Mouse (Mus musculus) testis, adult 2 months (tissue): ENCODE measurements around the gene Hfe2. TPM values are rescaled to one million over a fixed set of nuclear protein-coding genes. Genes with fewer than 3 reads are reported as not detected.
A peak's percentile ranks its signal among the peaks of the same experiment; 100 is the strongest.

Experiments
- H3K27ac ChIP-seq: fragments of 200-500 bp; 2 replicates; pipeline ENCODE4 v1.5.1; 2012; ENCODE audit warnings: low read depth, low read length; ENCODE audit not compliant: control insufficient read depth, insufficient read depth
- H3K27me3 ChIP-seq: fragments of 200-500 bp; 2 replicates; pipeline ENCODE4 v1.6.1; 2012; ENCODE audit warnings: mild to moderate bottlenecking, low read length, moderate library complexity; ENCODE audit not compliant: control insufficient read depth, insufficient read depth
- H3K36me3 ChIP-seq: fragments of 200-500 bp; 2 replicates; pipeline ENCODE4 v1.6.1; 2012; ENCODE audit warnings: mild to moderate bottlenecking, low read length; ENCODE audit not compliant: control insufficient read depth, insufficient read depth
- H3K4me1 ChIP-seq: fragments of 200-500 bp; 2 replicates; pipeline ENCODE4 v1.6.1; 2012; ENCODE audit warnings: low read length; ENCODE audit not compliant: control insufficient read depth, insufficient read depth
- H3K4me3 ChIP-seq: fragments of 200-500 bp; 2 replicates; pipeline ENCODE4 v1.5.1; 2012; ENCODE audit warnings: low read depth, mild to moderate bottlenecking, low read length, moderate library complexity, mixed read lengths; ENCODE audit not compliant: control insufficient read depth
- CTCF ChIP-seq: fragments of 200-500 bp; IDR thresholded peaks from 2 replicates; pipeline ENCODE4 v1.5.1; 2012; ENCODE audit warnings: low read depth, mild to moderate bottlenecking, inconsistent platforms, low read length, moderate library complexity; ENCODE audit not compliant: control insufficient read depth, insufficient read depth, insufficient replicate concordance
- POLR2A ChIP-seq: fragments of 200-500 bp; IDR thresholded peaks from 2 replicates; pipeline ENCODE4 v1.6.1; 2012; ENCODE audit warnings: low read depth, mild to moderate bottlenecking, inconsistent platforms, low read length, moderate library complexity; ENCODE audit not compliant: control insufficient read depth
- polyA plus RNA-seq: library from polyadenylated mRNA; depleted of rRNA; stranded (reverse); fragments of >200 nt; gene quantifications from 2 replicates; pipeline ENCODE4 v1.2.3, GENCODE M21; 2012

Gene Hfe2
- polyA plus RNA-seq, 1 experiment, result 7.8 TPM

- H3K27ac ChIP-seq, result no peak overlapping the region
- no peaks in the 10 kb centered on the region for H3K27me3 ChIP-seq
Observed at GRCm38 (mm10) chr3:96526864-96527542, 2.0 kb downstream of the Hfe2 start.

GRCm38 (mm10) chr3:96528506-96528905, 3.5 kb downstream of the Hfe2 start:
- TF ChIP-seq POLR2A (no peak), CTCF (no peak)
- Histone ChIP-seq H3K36me3 (no peaks in the 10 kb centered on the region), H3K27ac (no peak overlapping the region), H3K4me3 (no peak overlapping the region), H3K4me1 (peaks cover 16% of the 10 kb centered on the region), H3K27me3 (no peaks in the 10 kb centered on the region)

More at GRCm38 (mm10) chr3:96526864-96527542, 2.0 kb downstream of the Hfe2 start:
- peaks cover 16% of the 10 kb centered on the region for H3K4me1 ChIP-seq
- H3K4me3 ChIP-seq, result peak overlapping the region; percentile 79
- no peak for TF ChIP-seq POLR2A
- no peak for TF ChIP-seq CTCF
- no peaks in the 10 kb centered on the region for H3K36me3 ChIP-seq

- Histone ChIP-seq H3K36me3 (no peaks in the 10 kb centered on the region), H3K27me3 (no peaks in the 10 kb centered on the region), H3K27ac (no peak overlapping the region), H3K4me1 (peaks cover 9% of the 10 kb centered on the region), H3K4me3 (no peak overlapping the region)
- TF ChIP-seq POLR2A (no peak), CTCF (no peak)
Observed at GRCm38 (mm10) chr3:96532050-96532449, 7.1 kb downstream of the Hfe2 start.

GRCm38 (mm10) chr3:96534300-96534699, 9.3 kb downstream of the Hfe2 start:
- H3K36me3 ChIP-seq, result no peaks in the 10 kb centered on the region
- H3K27me3 ChIP-seq, result no peaks in the 10 kb centered on the region
- H3K4me1 ChIP-seq, result no peaks in the 10 kb centered on the region
- TF ChIP-seq CTCF, result no peak
- TF ChIP-seq POLR2A, result no peak
- no peak overlapping the region for H3K4me3 ChIP-seq
- H3K27ac ChIP-seq, result no peak overlapping the region

GRCm38 (mm10) chr3:96539316-96539715, 14.3 kb downstream of the Hfe2 start:
- no peaks in the 10 kb centered on the region for H3K27me3 ChIP-seq
- H3K4me1 ChIP-seq, result no peaks in the 10 kb centered on the region
- TF ChIP-seq POLR2A, result no peak
- no peak for TF ChIP-seq CTCF
- no peaks in the 10 kb centered on the region for H3K36me3 ChIP-seq
- no peak overlapping the region for H3K27ac ChIP-seq
- H3K4me3 ChIP-seq, result no peak overlapping the region

- Histone ChIP-seq H3K4me1 (no peaks in the 10 kb centered on the region), H3K27ac (no peak overlapping the region), H3K36me3 (no peaks in the 10 kb centered on the region), H3K27me3 (no peaks in the 10 kb centered on the region), H3K4me3 (no peak overlapping the region)
- TF ChIP-seq CTCF, result no peak
- TF ChIP-seq POLR2A, result no peak
Observed at GRCm38 (mm10) chr3:96540740-96541139, 15.8 kb downstream of the Hfe2 start.

- no peaks in the 10 kb centered on the region for H3K27me3 ChIP-seq
- H3K4me1 ChIP-seq, result no peaks in the 10 kb centered on the region
- no peaks in the 10 kb centered on the region for H3K36me3 ChIP-seq
- no peak for TF ChIP-seq CTCF
- TF ChIP-seq POLR2A, result no peak
- no peak overlapping the region for H3K27ac ChIP-seq
- no peak overlapping the region for H3K4me3 ChIP-seq
Observed at GRCm38 (mm10) chr3:96541328-96542078, 16.5 kb downstream of the Hfe2 start.
